ENCODE assay signal across 8 mouse cellular contexts in the genomic region with DNA sequence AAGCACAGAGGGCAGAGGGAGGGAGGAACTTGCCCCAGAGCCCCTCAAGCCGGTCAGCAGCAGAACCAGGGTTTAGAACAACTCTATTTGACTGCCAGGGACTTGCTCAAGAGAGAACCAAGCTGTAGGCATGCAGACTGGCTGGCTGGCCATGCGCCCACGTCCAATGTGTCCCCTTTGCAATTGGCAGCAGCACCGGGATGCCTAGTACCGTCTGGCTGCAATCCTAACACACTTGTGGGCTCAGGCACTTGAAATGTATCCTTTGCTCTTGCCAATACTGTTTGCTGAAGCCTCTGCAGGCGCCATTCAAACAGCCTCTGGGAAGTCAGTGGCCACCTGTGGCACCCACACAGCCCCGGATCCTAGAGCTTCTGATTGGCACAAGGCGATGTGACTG. TPM values are rescaled to one million over a fixed set of nuclear protein-coding genes. Genes with fewer than 3 reads are reported as not detected.
DNase-seq lines count a peak whose midpoint lies in the region; ATAC-seq and TF ChIP-seq lines count a peak whose summit lies in the region.

No protein-coding gene starts in this region.

- no peak overlapping the region for H3K4me2 ChIP-seq in forebrain, embryonic 12.5 days
- no peak overlapping the region for H3K4me2 ChIP-seq in lung, postnatal 0 days (replicated peaks; ENCODE audit: low read depth, low read length)
- no peak overlapping the region for H3K4me2 ChIP-seq in intestine, postnatal 0 days (replicated peaks; ENCODE audit: low read depth)

- no peak overlapping the region for H3K4me3 ChIP-seq in forebrain, embryonic 10.5 days
- H3K4me3 ChIP-seq in forebrain, embryonic 12.5 days (replicated peaks) = no peak overlapping the region
- H3K4me3 ChIP-seq in lung, postnatal 0 days (ENCODE audit: low read depth, low read length) = no peak overlapping the region
- no peak overlapping the region for H3K4me3 ChIP-seq in intestine, postnatal 0 days (ENCODE audit: low read depth, low read length)

- ATAC-seq in forebrain, embryonic 12.5 days (ENCODE audit: low FRiP score) = no peak
- ATAC-seq in lung, postnatal 0 days = peak; percentile 61
- no peak for ATAC-seq in intestine, postnatal 0 days

- TF ChIP-seq CTCF in lung, postnatal 0 days (IDR thresholded peaks at IDR 0.05) = no peak
- no peak for TF ChIP-seq CTCF in intestine, postnatal 0 days (IDR thresholded peaks at IDR 0.05; ENCODE audit: low read depth)

- peaks cover 26% of the 10 kb centered on the region for H3K4me1 ChIP-seq in forebrain, embryonic 10.5 days
- peaks cover 15% of the 10 kb centered on the region for H3K4me1 ChIP-seq in forebrain, embryonic 12.5 days
- H3K4me1 ChIP-seq in lung, postnatal 0 days (ENCODE audit: insufficient read depth, low read depth, low read length) = peaks cover 19% of the 10 kb centered on the region
- 0 out of 2 replicates have a peak, but pooled peaks cover 5% of the 10 kb centered on the region for H3K4me1 ChIP-seq in intestine, postnatal 0 days (replicated peaks; ENCODE audit: control insufficient read depth, insufficient read depth, low read length)

- H3K27me3 ChIP-seq in forebrain, embryonic 10.5 days (ENCODE audit: poor library complexity, severe bottlenecking) = peaks cover 26% of the 10 kb centered on the region
- peaks cover 8% of the 10 kb centered on the region; the same call in 1 of the 2 replicates for H3K27me3 ChIP-seq in forebrain, embryonic 12.5 days
- no peaks in the 10 kb centered on the region for H3K27me3 ChIP-seq in lung, postnatal 0 days (replicated peaks; ENCODE audit: insufficient read depth, low read length)
- H3K27me3 ChIP-seq in intestine, postnatal 0 days (replicated peaks; ENCODE audit: control insufficient read depth, insufficient read depth, low read length) = 0 out of 2 replicates have a peak, but pooled peaks cover 3% of the 10 kb centered on the region

- no peak for TF ChIP-seq EP300 in lung, postnatal 0 days (IDR thresholded peaks at IDR 0.05)

- H3K36me3 ChIP-seq in forebrain, embryonic 10.5 days (replicated peaks) = no peaks in the 10 kb centered on the region
- H3K36me3 ChIP-seq in forebrain, embryonic 12.5 days (replicated peaks) = no peaks in the 10 kb centered on the region
- no peaks in the 10 kb centered on the region for H3K36me3 ChIP-seq in lung, postnatal 0 days (ENCODE audit: insufficient read depth, low read length)
- H3K36me3 ChIP-seq in intestine, postnatal 0 days (ENCODE audit: control insufficient read depth, insufficient read depth) = no peaks in the 10 kb centered on the region

- no peaks in the 10 kb centered on the region for H3K9me3 ChIP-seq in forebrain, embryonic 10.5 days
- no peaks in the 10 kb centered on the region for H3K9me3 ChIP-seq in forebrain, embryonic 12.5 days
- no peaks in the 10 kb centered on the region for H3K9me3 ChIP-seq in lung, postnatal 0 days (ENCODE audit: low read length)
- no peaks in the 10 kb centered on the region for H3K9me3 ChIP-seq in intestine, postnatal 0 days (ENCODE audit: control insufficient read depth)

- H3K27ac ChIP-seq in forebrain, embryonic 10.5 days = 0 out of 2 replicates have a peak overlapping the region, but pooled peaks have one; percentile 25
- no peak overlapping the region for H3K27ac ChIP-seq in forebrain, embryonic 12.5 days
- H3K27ac ChIP-seq in lung, postnatal 0 days (ENCODE audit: low read length) = peak overlapping the region; percentile 51; the same call in 1 of the 2 replicates
- H3K27ac ChIP-seq in intestine, postnatal 0 days (ENCODE audit: low read depth, low read length) = no peak overlapping the region

- 75% methylated on average over 8 of the region's 8 CpGs for WGBS in forebrain, embryonic 10.5 days
- WGBS in forebrain, embryonic 12.5 days = 75% methylated on average over 8 of the region's 8 CpGs
- WGBS in lung, postnatal 0 days = 21% methylated on average over 8 of the region's 8 CpGs
- 48% methylated on average over 8 of the region's 8 CpGs for WGBS in intestine, postnatal 0 days

- H3K9ac ChIP-seq in forebrain, embryonic 12.5 days = no peak overlapping the region
- no peak overlapping the region for H3K9ac ChIP-seq in lung, postnatal 0 days (replicated peaks; ENCODE audit: low read depth)
- no peak overlapping the region for H3K9ac ChIP-seq in intestine, postnatal 0 days (ENCODE audit: low read depth, low read length)

- no peak for DNase-seq in forebrain, embryonic 10.5 days (ENCODE audit: extremely low spot score, low spot score)
- DNase-seq in frontal cortex, adult 2 months (ENCODE audit: extremely low spot score in 1 of 2, low spot score in 1 of 2) = peak; percentile 65 to 79
- DNase-seq in layer of hippocampus, adult 18-20 months (ENCODE audit: low spot score in 2 of 2) = peak; percentile 87 to 95
- DNase-seq in lung, postnatal 0 days (ENCODE audit: low spot score) = peak; percentile 69
- DNase-seq in kidney, adult 18-20 months = no peak
- DNase-seq in thymus, postnatal 0 days (ENCODE audit: low spot score) = no peak

RNA-seq across cellular contexts. Expression of a gene that starts 53.4 kb away (rescaled TPM):
- polyA plus RNA-seq in forebrain, embryonic 10.5 days (2016; fragmentation: Nextera tagmentation; extraction: Ambion mirVana) = 18.2 and 19.6 TPM in 2 replicates
- polyA plus RNA-seq in forebrain, embryonic 12.5 days (2016; fragmentation: Nextera tagmentation; extraction: Ambion mirVana) = 9.4 and 14.6 TPM in 2 replicates
- polyA plus RNA-seq in frontal cortex, adult 2 months (2012; rRNA removed) = 5.7 and 7.4 TPM in 2 replicates
- 1 to 10 TPM; 5.0 to 5.9 TPM for total RNA-seq in layer of hippocampus, adult 18-20 months (2021)
- 86.2 and 104 TPM in 2 replicates for polyA plus RNA-seq in lung, postnatal 0 days (2015; fragmentation: Nextera tagmentation; extraction: Ambion mirVana)
- polyA plus RNA-seq in thymus, postnatal 0 days (2015; fragmentation: Nextera tagmentation; extraction: Ambion mirVana) = 1.6 and 1.8 TPM in 2 replicates
- polyA plus RNA-seq in intestine, postnatal 0 days (2015; fragmentation: Nextera tagmentation; extraction: Ambion mirVana) = 3.5 and 3.7 TPM in 2 replicates

RNA-seq across cellular contexts. Expression of a gene that starts 56.0 kb away (rescaled TPM):
- polyA plus RNA-seq in forebrain, embryonic 10.5 days (2016; fragmentation: Nextera tagmentation; extraction: Ambion mirVana) = 301 and 303 TPM in 2 replicates
- polyA plus RNA-seq in forebrain, embryonic 12.5 days (2016; fragmentation: Nextera tagmentation; extraction: Ambion mirVana) = 238 and 258 TPM in 2 replicates
- 125 and 138 TPM in 2 replicates for polyA plus RNA-seq in frontal cortex, adult 2 months (2012; rRNA removed)
- total RNA-seq in layer of hippocampus, adult 18-20 months (2021) = 100 to 1,000 TPM; 169 to 184 TPM
- 209 and 226 TPM in 2 replicates for polyA plus RNA-seq in lung, postnatal 0 days (2015; fragmentation: Nextera tagmentation; extraction: Ambion mirVana)
- polyA plus RNA-seq in thymus, postnatal 0 days (2015; fragmentation: Nextera tagmentation; extraction: Ambion mirVana) = 177 and 200 TPM in 2 replicates
- polyA plus RNA-seq in intestine, postnatal 0 days (2015; fragmentation: Nextera tagmentation; extraction: Ambion mirVana) = 164 and 184 TPM in 2 replicates

Comparison
In these comparisons a context has a peak if more than half of its experiments do, and no peak if none do; other contexts are left out.
1. H3K27ac ChIP-seq: peak in forebrain, embryonic 10.5 days (single experiment) and lung, postnatal 0 days (single experiment); none in forebrain, embryonic 12.5 days (single experiment) and intestine, postnatal 0 days (single experiment).
2. DNase-seq: peak in frontal cortex, adult 2 months (2 of 2), layer of hippocampus, adult 18-20 months (2 of 2) and lung, postnatal 0 days (single experiment); none in forebrain, embryonic 10.5 days (single experiment), kidney, adult 18-20 months (single experiment) and thymus, postnatal 0 days (single experiment).